Mouse (Mus musculus) right cerebral cortex, adult 18-20 months (tissue): ENCODE measurements around the gene Sost.

Source experiments
- DNase-seq: peaks from one replicate; pipeline ENCODE4 v3.0.0; 2022; ENCODE audit warnings: mixed read lengths

Gene Sost

GRCm38 (mm10) chr11:101937108-101937507 is 29.7 kb downstream of the Sost start:
- DNase-seq, result no peak

- DNase-seq, result no peak
Measured at GRCm38 (mm10) chr11:101936421-101936820, 30.4 kb downstream of the Sost start.

GRCm38 (mm10) chr11:101935743-101936142 is 31.1 kb downstream of the Sost start:
- no peak for DNase-seq

GRCm38 (mm10) chr11:101931978-101932377 is 34.8 kb downstream of the Sost start:
- no peak for DNase-seq

GRCm38 (mm10) chr11:101928030-101928762 is 38.6 kb downstream of the Sost start:
- no peak for DNase-seq

GRCm38 (mm10) chr11:101926951-101927589 is 39.7 kb downstream of the Sost start:
- DNase-seq, result no peak

GRCm38 (mm10) chr11:101925636-101926035 is 41.2 kb downstream of the Sost start:
- DNase-seq, result no peak

- DNase-seq, result no peak
Measured at GRCm38 (mm10) chr11:101924441-101924976, 42.3 kb downstream of the Sost start.

- no peak for DNase-seq
Measured at GRCm38 (mm10) chr11:101923988-101924387, 42.8 kb downstream of the Sost start.

GRCm38 (mm10) chr11:101921361-101921952 is 45.4 kb downstream of the Sost start:
- no peak for DNase-seq

GRCm38 (mm10) chr11:101919660-101920059 is 47.2 kb downstream of the Sost start:
- peak; percentile 70 for DNase-seq

GRCm38 (mm10) chr11:101918609-101919008 is 48.2 kb downstream of the Sost start:
- DNase-seq, result no peak

- no peak for DNase-seq
Measured at GRCm38 (mm10) chr11:101916772-101917171, 50.0 kb downstream of the Sost start.

GRCm38 (mm10) chr11:101913591-101913990 is 53.2 kb downstream of the Sost start:
- DNase-seq, result no peak
